Mouse (Mus musculus): Measurements from ENCODE around the gene Clybl.

GRCm38 (mm10) chr14:122283959-122284358, 102.5 kb downstream of the Clybl start:
- TF ChIP-seq MYC (IDR thresholded peaks at IDR 0.05; ENCODE audit: low read depth, low read length) (no peak), TAL1 (IDR thresholded peaks at IDR 0.05; ENCODE audit: low read length) (no peak), ELF1 (IDR thresholded peaks at IDR 0.05; ENCODE audit: low read depth, low read length) (no peak)
